Mouse (Mus musculus) limb, embryonic 15.5 days (tissue): ENCODE results near the gene Fam126b. TPM values are rescaled to one million over a fixed set of nuclear protein-coding genes. Genes with fewer than 3 reads are reported as not detected.
"Not testable (repeated sequence)": the region's sequence is repeated elsewhere in the genome, so short reads cannot be mapped to it uniquely, and the experiment has no call there.

ENCODE experiments used
- ATAC-seq: fragments of 200-750 bp; cut with Nextera tagmentation; 2 replicates; pipeline ENCODE4 v1.8.0; 2017; ENCODE audit warnings: low read depth, moderate TSS enrichment; ENCODE audit not compliant: insufficient number of reproducible peaks, low FRiP score, low TSS enrichment
- H3K27ac ChIP-seq: fragments of 300-500 bp; sonication (generic); 2 replicates; pipeline ENCODE4 v1.5.1; 2015; ENCODE audit warnings: moderate library complexity, mild to moderate bottlenecking, inconsistent platforms
- H3K27me3 ChIP-seq: fragments of 300-500 bp; sonication (generic); 2 replicates; pipeline ENCODE4 v1.6.1; 2015; ENCODE audit warnings: inconsistent platforms
- H3K36me3 ChIP-seq: fragments of 300-500 bp; sonication (generic); 2 replicates; pipeline ENCODE4 v1.6.1; 2015; ENCODE audit warnings: inconsistent platforms
- H3K4me1 ChIP-seq: fragments of 300-500 bp; sonication (generic); 2 replicates; pipeline ENCODE4 v1.6.1; 2015; ENCODE audit warnings: inconsistent platforms
- H3K4me2 ChIP-seq: fragments of 300-500 bp; sonication (generic); 2 replicates; pipeline ENCODE4 v1.6.1; 2015; ENCODE audit warnings: mild to moderate bottlenecking, inconsistent platforms
- H3K4me3 ChIP-seq: fragments of 300-500 bp; sonication (generic); 2 replicates; pipeline ENCODE4 v1.5.1; 2015; ENCODE audit warnings: mild to moderate bottlenecking, inconsistent platforms
- H3K9ac ChIP-seq: fragments of 300-500 bp; sonication (generic); 2 replicates; pipeline ENCODE4 v1.6.1; 2015; ENCODE audit warnings: inconsistent platforms
- H3K9me3 ChIP-seq: fragments of 300-500 bp; sonication (generic); 2 replicates; pipeline ENCODE4 v1.6.1; 2016; ENCODE audit warnings: inconsistent platforms
- WGBS: fragments of 180-500 bp; shearing (Covaris S2); methylation state at CpG from one replicate; pipeline ENCODE4 v1.1.7; 2015; 5-methylcytosine and 5-hydroxymethylcytosine counted together
- polyA plus RNA-seq: library from polyadenylated mRNA; unstranded; fragments of >200 nt; fragmentation: Nextera tagmentation; extraction: Ambion mirVana; gene quantifications from 2 replicates; pipeline ENCODE4 v1.2.1, GENCODE M21; 2015

Fam126b gene
- polyA plus RNA-seq: 6.1 and 7.4 TPM in 2 replicates

DNA sequence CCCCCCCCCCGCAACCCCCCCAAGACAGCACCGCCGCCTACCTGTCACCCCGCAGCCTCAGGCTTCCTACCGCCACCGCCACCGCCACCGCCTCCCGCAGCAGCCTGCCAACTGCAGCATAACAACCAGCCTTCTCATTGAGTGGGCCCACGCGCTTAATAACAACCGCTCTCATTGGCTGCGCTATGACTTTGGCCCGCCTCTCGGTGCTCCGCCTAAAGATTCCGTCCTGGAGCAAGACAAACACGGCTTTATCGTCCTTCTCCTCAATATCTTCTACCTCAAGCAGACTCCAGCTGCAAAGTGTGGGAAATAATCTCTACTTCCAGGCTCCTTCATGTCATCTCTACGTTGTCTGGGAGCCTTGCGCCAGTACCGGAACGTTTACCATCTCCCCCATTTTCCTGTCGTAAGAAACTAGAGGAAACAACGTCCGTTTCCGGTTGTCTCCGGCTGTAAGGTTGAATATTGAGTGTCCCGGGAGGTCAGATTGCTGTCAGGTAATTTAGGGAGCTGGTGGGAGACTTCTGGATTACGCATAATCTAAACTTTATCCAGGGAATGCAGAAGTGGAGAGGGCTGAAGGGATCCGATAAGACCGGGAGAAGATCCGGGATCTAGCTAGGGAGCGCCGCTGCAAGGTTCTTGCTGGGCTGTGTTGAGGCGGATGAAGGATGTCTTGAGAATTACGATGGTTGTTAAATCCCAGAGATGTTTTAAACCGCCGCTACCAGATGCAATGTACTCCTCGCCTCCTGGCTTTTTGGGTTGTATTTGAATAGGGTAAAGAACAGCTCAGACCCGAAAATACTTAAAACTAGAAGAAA is at the start of gene Fam126b, which contains the start of gene Ndufb3:
Gene Fam126b (minus strand): TSS at position 153 of the 827 bp plus-strand sequence.
Gene Ndufb3 (plus strand): TSS at position 214 of the 827 bp plus-strand sequence.
- Histone ChIP-seq H3K27ac (peak within 1 kb of the TSS; percentile 86), H3K9me3 (no peaks in the 10 kb centered on the region), H3K4me3 (peak within 1 kb of the TSS; percentile 76), H3K27me3 (no peaks in the 10 kb centered on the region), H3K36me3 (peaks cover 6% of the 10 kb centered on the region; the same call in 1 of the 2 replicates), H3K4me2 (peak within 1 kb of the TSS; percentile 59), H3K9ac (peak within 1 kb of the TSS; percentile 74), H3K4me1 (peaks cover 16% of the 10 kb centered on the region)
- ATAC-seq: peak; percentile 94
- WGBS: under 1% methylated on average over 41 of the region's 41 CpGs

DNA sequence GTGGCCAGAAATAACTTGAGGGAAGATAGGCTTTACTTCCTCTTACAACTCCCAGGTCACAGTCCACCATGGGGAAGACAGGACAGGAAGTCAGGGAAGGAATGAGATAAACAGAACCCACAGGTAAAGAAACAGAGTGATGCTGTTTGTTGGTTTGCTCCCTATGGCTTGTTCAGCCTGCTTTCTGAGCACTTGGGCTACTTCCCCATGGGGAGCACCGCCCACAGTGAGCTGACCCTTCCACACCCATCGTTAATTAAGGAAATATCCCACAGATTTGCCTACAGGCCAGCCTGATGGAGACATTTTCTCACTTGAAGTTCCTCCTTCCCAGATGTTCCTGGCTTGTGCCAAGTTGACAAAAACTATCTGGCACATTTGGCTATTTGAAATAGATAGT is 42.7 kb upstream of the Fam126b start:
- H3K27me3 ChIP-seq, H3K4me1 ChIP-seq, H3K4me3 ChIP-seq, H3K36me3 ChIP-seq, H3K4me2 ChIP-seq, ATAC-seq, H3K27ac ChIP-seq, H3K9ac ChIP-seq, H3K9me3 ChIP-seq: not testable (repeated sequence)
- 80% methylated on average over 1 of the region's 2 CpGs for WGBS

DNA sequence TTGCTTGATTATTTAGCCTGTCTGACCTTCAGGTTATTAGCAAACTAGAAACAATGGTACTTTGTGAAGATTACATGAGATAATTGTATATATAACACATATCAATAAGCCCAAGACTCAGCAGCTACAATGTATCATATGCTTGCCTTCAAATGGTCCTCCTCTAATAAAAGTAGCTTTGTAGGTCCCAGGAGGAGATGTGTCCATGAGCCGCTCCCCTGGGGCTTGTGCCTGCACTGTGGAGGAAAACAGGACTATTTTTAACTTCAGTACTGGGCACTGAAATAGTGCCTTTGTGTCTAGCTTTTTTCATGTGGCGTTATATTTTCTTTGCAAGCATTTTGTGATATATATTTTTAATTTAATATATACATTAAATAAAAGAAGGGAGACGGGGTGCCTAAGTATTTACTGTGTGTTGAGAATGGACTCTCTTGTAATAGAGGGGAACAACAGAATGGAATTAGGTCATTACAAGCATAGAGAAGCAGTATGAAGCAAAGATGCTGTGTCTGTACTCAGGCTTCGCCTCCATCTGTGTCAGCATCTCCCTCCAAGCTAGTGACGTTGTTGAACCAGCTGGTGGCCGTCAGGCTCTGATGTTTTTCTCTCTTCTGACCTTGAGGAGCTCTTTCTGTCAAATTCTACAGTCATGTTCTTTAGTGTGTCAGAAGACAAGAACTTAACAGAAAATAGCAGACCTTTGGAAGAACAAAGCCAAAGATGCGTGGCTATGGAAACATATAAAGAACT is 36.0 kb upstream of the Fam126b start:
- WGBS: 64% methylated on average over 7 of the region's 7 CpGs
- no peaks in the 10 kb centered on the region for H3K9me3 ChIP-seq
- H3K4me2 ChIP-seq: no peak overlapping the region
- no peak overlapping the region for H3K4me3 ChIP-seq
- no peak for ATAC-seq
- no peaks in the 10 kb centered on the region for H3K27me3 ChIP-seq
- no peaks in the 10 kb centered on the region for H3K36me3 ChIP-seq
- H3K27ac ChIP-seq: no peak overlapping the region
- no peak overlapping the region for H3K9ac ChIP-seq
- H3K4me1 ChIP-seq: no peaks in the 10 kb centered on the region

DNA sequence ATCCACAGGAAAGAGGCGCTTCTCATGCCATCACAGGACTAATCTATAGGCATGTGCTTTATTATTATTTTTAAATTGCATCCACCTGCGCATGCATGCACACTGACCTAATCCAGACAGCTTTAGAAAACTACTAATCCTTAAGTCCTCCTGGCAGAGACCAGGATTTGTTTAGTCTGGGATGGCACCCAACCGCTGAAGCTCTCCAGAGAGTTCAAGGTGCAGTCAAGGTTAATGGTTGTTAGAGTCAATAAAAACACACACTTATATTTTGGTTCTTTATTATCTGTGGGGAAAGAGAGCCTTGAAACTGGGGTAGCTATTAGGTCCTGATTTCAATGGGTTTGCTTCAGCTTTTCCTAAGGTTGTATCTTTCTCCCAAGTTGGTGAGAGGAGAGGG is 35.1 kb upstream of the Fam126b start:
- H3K27me3 ChIP-seq: no peaks in the 10 kb centered on the region
- H3K9me3 ChIP-seq: no peaks in the 10 kb centered on the region
- H3K9ac ChIP-seq: no peak overlapping the region
- ATAC-seq: no peak
- H3K4me1 ChIP-seq: no peaks in the 10 kb centered on the region
- no peak overlapping the region for H3K4me2 ChIP-seq
- WGBS: 80% methylated on average over 3 of the region's 3 CpGs
- no peak overlapping the region for H3K27ac ChIP-seq
- no peak overlapping the region for H3K4me3 ChIP-seq
- no peaks in the 10 kb centered on the region for H3K36me3 ChIP-seq

DNA sequence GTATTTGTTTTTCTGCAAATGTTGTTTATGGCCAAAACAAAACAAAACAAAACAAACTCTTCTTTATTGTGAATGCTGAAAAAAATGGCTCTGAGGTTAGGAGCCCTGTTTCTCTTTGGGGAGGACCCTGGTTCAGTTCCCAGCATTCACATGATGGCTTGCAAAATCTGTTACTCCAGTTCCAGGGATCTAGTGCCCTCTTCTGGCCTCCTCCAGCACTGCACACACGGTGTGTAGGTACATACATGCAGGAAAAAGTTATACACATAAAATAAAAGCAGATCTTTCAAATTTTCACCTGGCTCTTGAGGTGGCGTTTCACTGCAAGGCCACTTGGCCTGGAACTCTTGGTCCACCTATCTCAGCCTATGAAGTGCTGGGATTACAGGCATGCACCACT is 32.6 kb upstream of the Fam126b start:
- ATAC-seq: no peak

DNA sequence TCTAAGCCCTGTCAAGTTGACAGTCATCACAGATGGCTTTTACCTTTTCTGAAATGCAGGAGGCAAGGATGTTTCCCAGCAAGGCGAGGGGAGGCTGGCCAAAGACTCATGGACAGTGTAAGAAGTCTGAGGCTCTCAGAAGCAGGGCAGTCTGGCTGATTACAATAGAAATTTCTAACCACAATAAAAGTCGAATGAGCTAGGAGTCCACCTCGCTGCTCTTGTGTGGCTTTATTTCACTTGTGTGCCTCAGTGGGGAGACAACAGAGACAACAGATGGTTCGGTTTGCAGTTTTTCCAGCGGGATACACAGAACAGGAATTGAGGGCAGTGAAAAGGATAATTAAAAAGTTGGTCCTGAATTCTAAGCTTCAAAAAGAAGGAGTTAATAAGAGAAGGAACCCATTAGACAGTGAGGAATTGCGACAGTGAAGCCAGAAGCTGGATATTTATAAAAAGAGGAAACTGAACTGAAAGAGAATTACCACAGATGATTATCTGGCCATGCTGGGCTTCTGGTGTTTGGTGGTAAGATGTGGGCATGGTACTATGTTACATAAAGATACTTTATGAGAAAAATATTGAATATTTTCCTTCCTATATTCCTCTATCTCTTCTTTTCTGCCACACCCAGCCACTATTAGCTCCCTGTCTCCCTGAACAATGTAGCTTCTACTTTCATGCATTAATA is 32.0 kb upstream of the Fam126b start:
- no peaks in the 10 kb centered on the region for H3K27me3 ChIP-seq
- H3K4me3 ChIP-seq: no peak overlapping the region
- WGBS: 73% methylated on average over 6 of the region's 6 CpGs
- no peaks in the 10 kb centered on the region for H3K4me1 ChIP-seq
- H3K27ac ChIP-seq: no peak overlapping the region
- no peaks in the 10 kb centered on the region for H3K36me3 ChIP-seq
- no peaks in the 10 kb centered on the region for H3K9me3 ChIP-seq
- ATAC-seq: no peak
- no peak overlapping the region for H3K9ac ChIP-seq
- H3K4me2 ChIP-seq: no peak overlapping the region

More for the DNA sequence above, 32.6 kb upstream of the Fam126b start:
- H3K27me3 ChIP-seq: no peaks in the 10 kb centered on the region
- H3K4me2 ChIP-seq: no peak overlapping the region
- no peak overlapping the region for H3K27ac ChIP-seq
- no peak overlapping the region for H3K9ac ChIP-seq
- H3K4me1 ChIP-seq: no peaks in the 10 kb centered on the region
- H3K9me3 ChIP-seq: no peaks in the 10 kb centered on the region
- no peak overlapping the region for H3K4me3 ChIP-seq
- WGBS: 89% methylated on average over 2 of the region's 2 CpGs
- H3K36me3 ChIP-seq: no peaks in the 10 kb centered on the region

DNA sequence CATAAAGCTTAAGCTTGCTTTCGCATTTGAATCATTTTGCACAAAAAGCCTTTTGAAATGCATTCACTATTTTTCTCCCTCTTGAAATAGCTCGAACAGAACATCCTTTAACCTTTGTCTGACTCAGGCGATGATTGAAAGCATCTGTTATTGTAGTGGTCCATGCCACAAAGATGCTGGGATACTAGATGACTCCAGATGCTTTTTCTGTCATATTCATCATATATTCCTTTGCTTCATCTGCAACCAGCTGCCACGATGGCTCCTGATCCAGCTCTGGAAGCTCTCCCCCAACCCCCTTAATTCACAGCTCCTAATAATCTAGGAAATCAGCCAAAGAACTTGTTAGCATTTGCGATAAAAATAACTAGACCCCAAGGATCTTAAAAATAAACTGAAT is 31.0 kb upstream of the Fam126b start:
- H3K36me3 ChIP-seq: no peaks in the 10 kb centered on the region
- H3K4me1 ChIP-seq: no peaks in the 10 kb centered on the region
- ATAC-seq: no peak
- no peak overlapping the region for H3K4me2 ChIP-seq
- no peaks in the 10 kb centered on the region for H3K9me3 ChIP-seq
- H3K27ac ChIP-seq: no peak overlapping the region
- H3K4me3 ChIP-seq: no peak overlapping the region
- WGBS: 56% methylated on average over 5 of the region's 5 CpGs
- H3K27me3 ChIP-seq: no peaks in the 10 kb centered on the region
- H3K9ac ChIP-seq: no peak overlapping the region

DNA sequence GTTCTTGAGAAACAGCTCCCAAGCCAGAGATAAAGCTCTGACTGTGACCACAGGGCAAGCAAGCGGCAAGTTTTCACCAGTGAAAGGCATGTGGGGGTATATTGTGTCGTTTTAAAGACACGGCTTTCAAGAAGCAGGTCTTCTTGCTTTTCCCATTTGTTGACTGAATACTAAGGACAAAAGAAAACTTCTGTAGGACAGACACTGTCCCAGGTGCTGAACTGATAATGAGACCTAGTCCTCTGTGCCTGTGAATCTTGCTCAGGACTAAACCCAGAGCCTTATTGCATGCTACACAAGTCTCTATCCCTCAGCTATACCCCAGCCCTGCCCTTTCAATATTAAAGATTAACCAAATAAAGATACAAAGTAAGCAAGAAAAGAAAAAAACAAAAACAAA is 30.1 kb upstream of the Fam126b start:
- Histone ChIP-seq H3K9ac (no peak overlapping the region), H3K27ac (no peak overlapping the region), H3K9me3 (no peaks in the 10 kb centered on the region), H3K4me3 (no peak overlapping the region), H3K27me3 (no peaks in the 10 kb centered on the region), H3K36me3 (no peaks in the 10 kb centered on the region), H3K4me1 (no peaks in the 10 kb centered on the region), H3K4me2 (no peak overlapping the region)
- WGBS: 71% methylated on average over 3 of the region's 3 CpGs
- no peak for ATAC-seq

DNA sequence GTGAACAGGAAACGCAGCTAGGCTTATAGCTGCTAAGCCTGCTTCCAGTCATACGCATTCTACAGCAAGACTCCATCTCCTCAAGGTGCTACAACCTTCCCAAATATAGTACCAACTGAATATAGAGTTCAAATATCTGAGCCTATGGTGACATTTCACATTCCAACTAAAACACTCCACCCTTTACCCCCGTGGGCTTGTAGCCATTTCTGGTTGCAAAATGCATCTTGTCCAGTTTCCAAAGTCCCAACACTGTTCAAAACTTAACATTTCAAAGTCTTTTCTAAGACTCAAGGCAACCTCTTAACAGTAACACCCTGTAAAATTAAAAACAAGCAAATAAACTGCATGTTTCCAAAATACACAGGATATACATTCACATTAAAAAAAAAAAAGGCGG is 29.0 kb upstream of the Fam126b start:
- no peaks in the 10 kb centered on the region for H3K36me3 ChIP-seq
- WGBS: 80% methylated on average over 4 of the region's 4 CpGs
- H3K9me3 ChIP-seq: no peaks in the 10 kb centered on the region
- ATAC-seq: no peak
- no peak overlapping the region for H3K9ac ChIP-seq
- H3K4me2 ChIP-seq: no peak overlapping the region
- H3K27me3 ChIP-seq: no peaks in the 10 kb centered on the region
- no peak overlapping the region for H3K27ac ChIP-seq
- H3K4me1 ChIP-seq: no peaks in the 10 kb centered on the region
- no peak overlapping the region for H3K4me3 ChIP-seq

DNA sequence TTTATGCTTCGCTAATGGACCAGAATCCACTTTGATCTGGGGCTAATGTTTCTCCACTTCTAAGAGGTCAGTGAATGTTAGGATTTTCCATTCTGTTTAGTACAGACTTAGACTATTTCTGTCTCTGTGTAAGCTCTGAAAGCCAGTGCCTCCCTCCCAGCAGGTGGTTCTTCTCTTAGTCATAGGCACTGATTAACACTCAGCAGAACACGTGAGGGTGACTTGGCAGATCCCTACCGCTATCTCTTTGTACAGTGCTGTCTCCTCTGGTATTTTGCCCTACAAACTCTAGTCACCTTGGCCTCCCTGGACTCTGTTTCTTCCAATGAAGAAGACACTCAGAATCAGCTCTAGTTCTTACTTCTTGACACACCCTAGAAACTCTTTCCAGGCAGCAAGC is 28.3 kb upstream of the Fam126b start:
- Histone ChIP-seq H3K9me3 (no peaks in the 10 kb centered on the region), H3K27ac (no peak overlapping the region), H3K4me3 (no peak overlapping the region), H3K4me1 (no peaks in the 10 kb centered on the region), H3K9ac (no peak overlapping the region), H3K27me3 (no peaks in the 10 kb centered on the region), H3K4me2 (no peak overlapping the region), H3K36me3 (no peaks in the 10 kb centered on the region)
- WGBS: 71% methylated on average over 3 of the region's 3 CpGs
- no peak for ATAC-seq

DNA sequence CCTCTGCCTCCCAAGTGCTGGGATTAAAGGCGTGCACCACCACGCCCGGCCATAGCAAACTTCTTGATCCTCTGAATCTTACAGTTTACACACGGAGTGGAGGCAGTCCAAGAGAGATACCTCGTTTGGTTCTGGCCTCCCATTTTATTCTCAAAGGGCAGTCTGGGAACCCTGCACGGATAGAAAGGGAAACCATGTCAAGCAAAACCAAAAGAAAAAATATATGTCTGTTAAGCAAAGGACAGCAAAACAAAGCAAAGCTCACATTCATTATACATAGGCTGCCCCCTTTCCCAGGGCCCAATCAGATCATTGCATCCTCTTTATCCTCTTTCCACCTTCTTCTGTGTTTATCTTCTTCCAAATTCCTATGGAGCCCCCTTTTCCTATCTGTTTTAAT is 27.7 kb upstream of the Fam126b start:
- ATAC-seq: no peak
- H3K4me2 ChIP-seq: no peak overlapping the region
- 74% methylated on average over 6 of the region's 6 CpGs for WGBS
- H3K4me1 ChIP-seq: no peaks in the 10 kb centered on the region
- H3K27ac ChIP-seq: no peak overlapping the region
- no peak overlapping the region for H3K9ac ChIP-seq
- no peaks in the 10 kb centered on the region for H3K9me3 ChIP-seq
- no peaks in the 10 kb centered on the region for H3K36me3 ChIP-seq
- H3K4me3 ChIP-seq: no peak overlapping the region
- H3K27me3 ChIP-seq: no peaks in the 10 kb centered on the region

DNA sequence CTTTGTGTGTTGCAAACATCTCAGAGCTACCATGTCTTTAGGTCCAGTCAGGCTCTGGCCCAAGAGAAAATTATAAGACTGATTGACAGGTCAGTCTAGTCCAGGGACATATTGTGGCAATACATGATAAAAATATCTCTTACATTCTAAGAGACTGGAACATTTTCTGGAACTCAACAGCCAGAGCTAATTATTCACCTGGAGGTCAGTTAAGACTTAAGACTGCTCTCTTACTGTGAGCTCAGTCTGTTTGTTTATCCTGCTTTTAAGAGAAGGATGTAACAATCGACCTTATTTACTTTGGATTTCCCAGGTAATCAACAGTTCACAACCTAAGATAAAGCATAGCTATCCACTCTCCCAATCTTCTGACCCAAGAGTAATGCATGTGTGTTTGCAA is 24.5 kb upstream of the Fam126b start:
- no peak for ATAC-seq
- Histone ChIP-seq H3K36me3 (no peaks in the 10 kb centered on the region), H3K4me2 (no peak overlapping the region), H3K27me3 (no peaks in the 10 kb centered on the region), H3K9ac (no peak overlapping the region), H3K9me3 (no peaks in the 10 kb centered on the region), H3K27ac (no peak overlapping the region), H3K4me3 (no peak overlapping the region), H3K4me1 (no peaks in the 10 kb centered on the region)
- WGBS: 23% methylated on average over 1 of the region's 1 CpGs
